Mouse (Mus musculus) subcutaneous adipose tissue, adult 2 months (tissue): Measurements from ENCODE around the gene Socs2. TPM values are rescaled to one million over a fixed set of nuclear protein-coding genes. Genes with fewer than 3 reads are reported as not detected.

Experiments
- polyA plus RNA-seq: library from polyadenylated mRNA; depleted of rRNA; stranded (reverse); fragments of >200 nt; gene quantifications from 2 replicates; pipeline ENCODE4 v1.2.3, GENCODE M21; 2012; ENCODE audit warnings: low replicate concordance; rRNA removed

Socs2 gene
- 9.7 and 53.0 TPM in 2 replicates for polyA plus RNA-seq

GRCm38 (mm10) chr10:95416685-95417495 lies at the start of gene Socs2:
Gene Socs2, minus strand, starts transcription at chr10:95417180.

Other genes starting within 250 kb of the Socs2 start
- 12.2 and 18.1 TPM in 2 replicates for gene Cradd, start 93.0 kb downstream of the Socs2 start, polyA plus RNA-seq
- gene Mrpl42, start 84.8 kb upstream of the Socs2 start, polyA plus RNA-seq: 142 and 174 TPM in 2 replicates
- 69.9 and 71.4 TPM in 2 replicates for gene Ube2n, start 98.0 kb upstream of the Socs2 start, polyA plus RNA-seq
- gene Nudt4, start 147.0 kb upstream of the Socs2 start, polyA plus RNA-seq: 43.0 and 80.8 TPM in 2 replicates